Mouse (Mus musculus): ENCODE measurements around the gene Cypt12. TPM values are rescaled to one million over a fixed set of nuclear protein-coding genes. Genes with fewer than 3 reads are reported as not detected.

The Cypt12 gene
- not detected for total RNA-seq (2021)
- long read RNA-seq, experiment 1: 0 reads
- long read RNA-seq, experiment 2: 0 reads

DNA sequence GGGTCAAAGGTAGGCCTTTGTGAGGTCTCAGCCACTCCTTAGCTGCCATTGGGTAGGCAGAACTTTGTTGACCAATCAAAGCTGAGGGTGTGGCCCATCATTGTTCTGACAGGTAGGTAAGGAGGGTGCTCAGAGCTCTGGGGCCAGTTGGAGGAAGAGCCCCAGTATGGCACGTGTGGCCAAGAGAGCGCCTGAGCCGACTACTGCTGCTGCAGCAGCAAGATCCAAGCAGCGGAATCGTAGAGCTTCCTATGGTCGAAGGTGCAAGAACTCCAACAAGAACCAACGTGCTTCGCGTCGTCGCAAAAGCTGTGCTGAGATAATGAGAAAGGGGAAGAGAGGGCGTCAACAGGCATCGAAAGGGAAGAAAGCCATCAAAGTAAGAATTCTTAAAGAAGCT is at the start of gene Cypt12:
Cypt12 (plus strand) TSS at position 112 of the 400 bp plus-strand sequence.
- intact Hi-C loops (cut with DNase I): no loop called here
- no peak for DNase-seq (ENCODE audit: low spot score in 2 of 2)

DNA sequence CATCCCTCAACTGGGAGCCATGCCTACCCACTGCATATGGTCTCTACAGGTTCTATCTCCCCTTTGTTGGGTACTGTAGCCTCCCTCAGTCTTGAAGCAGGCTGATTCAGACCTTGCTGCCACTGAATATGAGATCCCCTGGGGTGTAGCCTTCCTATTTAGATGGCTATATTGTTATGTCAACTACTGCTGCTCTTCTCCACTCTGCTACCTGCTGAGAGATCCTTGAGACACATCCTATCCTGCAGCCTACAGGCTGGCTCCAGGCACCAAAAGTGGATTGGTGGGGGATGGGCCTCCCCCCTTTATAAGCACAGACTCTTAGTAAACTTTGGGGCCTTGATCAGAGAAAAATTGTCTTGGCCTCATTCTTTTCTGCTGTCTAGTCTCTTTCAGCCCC is 34.4 kb upstream of the Cypt12 start:
- intact Hi-C loops (cut with DNase I): no loop called here
- no peak for DNase-seq (ENCODE audit: low spot score in 2 of 2)

DNA sequence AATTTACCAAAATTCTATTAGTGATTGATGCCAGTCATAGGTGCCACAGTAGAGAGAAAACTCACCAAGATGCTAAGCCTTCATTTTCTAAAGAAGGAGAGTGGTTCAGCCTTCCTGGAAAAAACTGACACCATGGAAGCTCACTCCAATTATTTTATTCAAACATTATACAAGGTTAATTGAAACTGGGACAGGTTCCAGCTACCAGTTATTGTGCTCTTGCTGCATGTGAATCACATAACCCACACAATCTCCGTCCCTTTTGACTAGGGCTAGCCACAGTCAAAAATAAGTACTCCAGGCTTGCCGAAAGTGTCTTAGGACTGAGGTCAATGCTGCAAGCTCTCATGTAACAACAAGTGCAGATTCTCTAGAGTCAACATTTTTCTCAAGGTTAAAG is 8.0 kb upstream of the Cypt12 start:
- intact Hi-C loops (cut with DNase I): no loop called here
- DNase-seq (ENCODE audit: low spot score in 2 of 2): no peak

Data from left cerebral cortex, postnatal 14 days (tissue).